Mouse (Mus musculus) cerebellum, postnatal 10 days (tissue): ENCODE data around the gene Olfr1262.

Experiments used
- DNase-seq, 2 experiments: peaks; one replicate each; pipeline ENCODE4 v3.0.0; 2021; ENCODE audit warnings: mixed read lengths in 2 of 2

The Olfr1262 gene

GRCm38 (mm10) chr2:89999845-90000244 is at the start of gene Olfr1262:
Olfr1262 (plus strand) TSS chr2:90000145.
- DNase-seq: no peak

GRCm38 (mm10) chr2:89974184-89974583 is 25.8 kb upstream of the Olfr1262 start, which contains the start of gene Olfr1260:
Olfr1260 (plus strand) TSS chr2:89974340.
- DNase-seq: peak; percentile 7 to 15

- no peak for DNase-seq
These were observed 22.2 kb upstream of the Olfr1262 start for GRCm38 (mm10) chr2:89977709-89978108.

- DNase-seq: no peak
These were observed 9.0 kb upstream of the Olfr1262 start, which contains the start of gene Olfr1261 for GRCm38 (mm10) chr2:89990921-89991320. Olfr1261 (plus strand) TSS chr2:89991221.

- no peak for DNase-seq
These were observed 11.9 kb downstream of the Olfr1262 start, which contains the start of gene Olfr1263 for GRCm38 (mm10) chr2:90011831-90012230. Olfr1263 (plus strand) TSS chr2:90012131.

GRCm38 (mm10) chr2:90025477-90025876 is 25.5 kb downstream of the Olfr1262 start, which contains the start of gene Olfr1264:
Olfr1264 (minus strand) TSS chr2:90025577.
- DNase-seq: no peak

- no peak for DNase-seq
These were observed 35.1 kb downstream of the Olfr1262 start, which contains the start of gene Olfr1265 for GRCm38 (mm10) chr2:90035037-90035436. Olfr1265 (plus strand) TSS chr2:90035337.
